Mouse (Mus musculus) kidney, postnatal 0 days (tissue): ENCODE measurements around the gene Perp. TPM values are rescaled to one million over a fixed set of nuclear protein-coding genes. Genes with fewer than 3 reads are reported as not detected.

Experiments
- ATAC-seq: fragments of 200-750 bp; cut with Nextera tagmentation; replicated peaks from 2 replicates; pipeline ENCODE4 v1.8.0; 2017; ENCODE audit warnings: low read depth, moderate number of reproducible peaks, moderate TSS enrichment, moderate library complexity; ENCODE audit not compliant: low FRiP score
- DNase-seq: peaks from one replicate; pipeline ENCODE4 v3.0.0-alpha.2; 2016; ENCODE audit warnings: low spot score
- H3K27ac ChIP-seq: fragments of 300-500 bp; sonication (generic); 2 replicates; pipeline ENCODE4 v1.5.1; 2014; ENCODE audit warnings: mild to moderate bottlenecking
- H3K27me3 ChIP-seq: fragments of 300-500 bp; sonication (generic); 2 replicates; pipeline ENCODE4 v1.6.1; 2014; ENCODE audit warnings: low read length, mixed read lengths; ENCODE audit not compliant: insufficient read depth
- H3K36me3 ChIP-seq: fragments of 300-500 bp; sonication (generic); 2 replicates; pipeline ENCODE4 v1.6.1; 2014; ENCODE audit warnings: low read length, mixed read lengths; ENCODE audit not compliant: insufficient read depth
- H3K4me1 ChIP-seq: fragments of 300-500 bp; sonication (generic); replicated peaks from 2 replicates; pipeline ENCODE4 v1.6.1; 2014; ENCODE audit warnings: antibody characterized with exemption, low read length, mixed read lengths; ENCODE audit not compliant: insufficient read depth
- H3K4me2 ChIP-seq: fragments of 300-500 bp; sonication (generic); 2 replicates; pipeline ENCODE4 v1.6.1; 2014; ENCODE audit warnings: mild to moderate bottlenecking, low read length, moderate library complexity, mixed read lengths
- H3K4me3 ChIP-seq: fragments of 300-500 bp; sonication (generic); replicated peaks from 2 replicates; pipeline ENCODE4 v1.5.1; 2014; ENCODE audit warnings: low read depth, low read length
- H3K9ac ChIP-seq: fragments of 300-500 bp; sonication (generic); 2 replicates; pipeline ENCODE4 v1.6.1; 2014; ENCODE audit warnings: low read depth, low read length
- H3K9me3 ChIP-seq: fragments of 300-500 bp; sonication (generic); replicated peaks from 2 replicates; pipeline ENCODE4 v1.6.1; 2016; ENCODE audit warnings: low read length, inconsistent platforms, mixed read lengths
- CTCF ChIP-seq: IDR thresholded peaks from 2 replicates; pipeline ENCODE4 v1.5.1; 2016; ENCODE audit warnings: antibody characterized with exemption, low read depth, mild to moderate bottlenecking, moderate library complexity
- WGBS: fragments of 180-500 bp; shearing (Covaris S2); extraction: QIAGEN DNeasy Blood & Tissue Kit; methylation state at CpG from one replicate; pipeline ENCODE4 v1.1.7; 2014; 5-methylcytosine and 5-hydroxymethylcytosine counted together
- polyA plus RNA-seq: library from polyadenylated mRNA; unstranded; fragments of >200 nt; fragmentation: Nextera tagmentation; extraction: Ambion mirVana; gene quantifications from 2 replicates; pipeline ENCODE4 v1.2.1, GENCODE M21; 2015

Perp gene
- polyA plus RNA-seq, 1 experiment from 2014 or later = 41.6 TPM

DNA sequence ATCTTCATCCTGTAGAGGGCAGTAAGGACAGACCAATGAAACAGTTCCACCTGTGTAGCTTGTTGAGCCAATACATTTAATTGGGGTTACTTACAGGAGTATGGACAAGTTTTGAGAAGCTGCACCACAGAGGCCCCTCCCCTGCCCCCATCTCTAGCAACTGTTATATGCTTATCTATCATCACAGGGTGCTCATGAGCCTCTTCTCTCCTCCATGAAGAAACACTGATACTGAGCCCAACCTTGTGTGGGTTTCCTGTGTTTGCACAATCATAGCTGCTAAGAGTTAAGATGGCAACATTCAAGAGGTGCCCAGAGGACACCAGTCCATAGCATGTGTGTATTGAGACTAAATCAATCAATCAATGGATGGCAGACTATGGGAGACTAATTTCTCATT lies 46.3 kb downstream of the Perp start:
- no peak for TF ChIP-seq CTCF
- H3K4me2 ChIP-seq = no peak overlapping the region
- no peak overlapping the region for H3K9ac ChIP-seq
- H3K9me3 ChIP-seq = no peaks in the 10 kb centered on the region
- no peaks in the 10 kb centered on the region for H3K4me1 ChIP-seq
- no peaks in the 10 kb centered on the region for H3K36me3 ChIP-seq
- DNase-seq (no peak), ATAC-seq (no peak)
- no peak overlapping the region for H3K27ac ChIP-seq
- H3K4me3 ChIP-seq = no peak overlapping the region
- H3K27me3 ChIP-seq = no peaks in the 10 kb centered on the region

DNA sequence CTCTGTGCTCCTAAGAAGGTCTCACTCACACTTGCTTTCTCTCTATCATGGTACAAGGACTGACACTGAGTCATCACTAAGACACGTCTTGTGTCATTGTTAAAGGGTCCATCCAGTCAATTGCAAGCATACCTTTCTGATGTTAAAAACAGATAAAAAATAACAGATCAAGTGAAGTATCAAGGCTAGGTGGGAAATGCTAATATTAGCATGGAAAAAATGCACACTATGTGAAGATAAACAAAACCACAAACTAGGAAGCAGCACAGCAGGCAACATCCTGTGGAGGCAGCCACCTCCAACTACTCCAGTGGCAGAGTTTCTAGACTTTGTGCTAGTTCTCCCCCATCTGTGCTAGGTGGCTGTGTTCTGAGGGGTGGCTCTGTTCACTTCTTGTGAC lies 47.3 kb downstream of the Perp start:
- H3K4me3 ChIP-seq = no peak overlapping the region
- 86% methylated on average over 1 of the region's 1 CpGs for WGBS
- H3K27ac ChIP-seq = no peak overlapping the region
- no peaks in the 10 kb centered on the region for H3K36me3 ChIP-seq
- no peaks in the 10 kb centered on the region for H3K9me3 ChIP-seq
- H3K9ac ChIP-seq = no peak overlapping the region
- no peak overlapping the region for H3K4me2 ChIP-seq
- no peaks in the 10 kb centered on the region for H3K27me3 ChIP-seq
- H3K4me1 ChIP-seq = no peaks in the 10 kb centered on the region
- DNase-seq (no peak), ATAC-seq (no peak)
- no peak for TF ChIP-seq CTCF

DNA sequence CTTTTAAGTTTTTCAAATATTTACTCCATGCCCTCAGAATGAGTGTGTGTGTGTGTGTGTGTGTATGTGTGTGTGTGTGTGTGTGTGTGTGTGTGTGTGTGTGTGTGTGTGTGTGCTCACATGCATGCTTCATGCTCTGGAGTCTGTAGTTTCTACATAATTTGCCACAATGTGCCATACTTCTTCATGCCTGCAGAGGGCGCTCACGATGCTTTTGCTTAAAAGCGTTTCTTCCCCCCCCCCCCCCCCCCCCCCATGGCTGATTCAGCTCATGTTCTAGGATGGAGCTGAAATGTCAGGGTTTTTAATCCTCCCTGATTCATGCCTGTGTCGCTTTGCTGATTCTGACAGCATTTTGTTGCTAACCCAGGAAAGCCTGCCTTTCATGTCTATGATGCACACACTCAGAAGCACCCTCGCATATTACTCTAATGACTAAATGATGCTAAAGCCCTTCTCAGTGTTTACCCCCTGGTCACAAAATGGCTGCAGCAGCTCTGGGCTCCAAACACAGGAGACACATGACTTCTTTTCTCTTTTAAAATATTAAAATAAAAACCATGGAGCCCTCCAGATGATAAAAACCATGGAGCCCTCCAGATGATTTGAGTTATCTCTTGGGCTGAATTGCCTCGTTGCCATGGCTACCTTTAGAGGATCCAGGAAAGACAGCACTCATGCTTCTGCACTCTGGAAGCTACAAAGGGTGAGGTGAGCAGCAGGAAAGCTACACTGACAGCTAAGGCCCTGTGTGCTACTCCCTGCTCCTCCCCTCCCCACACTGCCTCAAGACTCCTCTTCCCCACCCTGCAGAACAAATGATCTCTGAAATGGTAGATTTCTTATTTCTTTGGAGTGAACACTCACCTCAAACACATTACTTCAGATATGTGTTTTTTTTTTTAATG lies 49.7 kb downstream of the Perp start:
- Histone ChIP-seq H3K36me3 (no peaks in the 10 kb centered on the region), H3K27me3 (no peaks in the 10 kb centered on the region), H3K9me3 (no peaks in the 10 kb centered on the region), H3K4me1 (no peaks in the 10 kb centered on the region), H3K4me2 (no peak overlapping the region), H3K4me3 (no peak overlapping the region), H3K9ac (no peak overlapping the region), H3K27ac (no peak overlapping the region)
- 50% methylated on average over 6 of the region's 6 CpGs for WGBS
- ATAC-seq (no peak), DNase-seq (no peak)
- TF ChIP-seq CTCF = peak; percentile 51

DNA sequence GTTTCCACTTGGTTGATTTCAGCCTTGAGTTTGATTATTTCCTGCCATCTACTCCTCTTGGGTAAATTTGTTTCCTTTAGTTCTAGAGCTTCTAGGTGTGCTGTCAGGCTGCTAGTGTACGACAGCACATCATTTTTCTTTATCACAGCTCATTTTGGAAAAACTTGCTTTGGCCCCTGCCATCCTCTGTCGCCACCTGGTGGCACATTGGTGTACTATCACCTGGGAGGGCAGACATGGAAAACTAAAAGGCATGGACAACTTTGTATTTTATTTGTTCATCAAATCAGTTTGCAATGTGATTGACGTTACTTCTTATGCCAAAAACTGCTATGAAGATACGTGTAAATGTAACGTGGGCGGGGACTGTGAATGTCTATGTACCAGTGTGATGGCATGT lies 59.3 kb downstream of the Perp start:
- ATAC-seq (no peak), DNase-seq (peak; percentile 44)
- Histone ChIP-seq H3K9me3 (no peaks in the 10 kb centered on the region), H3K27me3 (no peaks in the 10 kb centered on the region), H3K4me3 (no peak overlapping the region), H3K36me3 (no peaks in the 10 kb centered on the region), H3K4me1 (no peaks in the 10 kb centered on the region), H3K9ac (no peak overlapping the region), H3K27ac (no peak overlapping the region), H3K4me2 (no peak overlapping the region)
- TF ChIP-seq CTCF = peak; percentile 87
- 25% methylated on average over 6 of the region's 6 CpGs for WGBS

Other genes with a start within 250 kb of the Perp start
- 1.1 and 1.2 TPM in 2 replicates for gene Arfgef3, start 101.1 kb upstream of the Perp start, polyA plus RNA-seq
- gene Gm4922, start 58.2 kb upstream of the Perp start, polyA plus RNA-seq = not detected in 2 replicates
- 2.5 and 2.6 TPM in 2 replicates for gene Tnfaip3, start 170.6 kb downstream of the Perp start, polyA plus RNA-seq